Mouse (Mus musculus) embryonic facial prominence, embryonic 14.5 days (tissue): ENCODE measurements around the gene Kif5c. TPM values are rescaled to one million over a fixed set of nuclear protein-coding genes. Genes with fewer than 3 reads are reported as not detected.

Experiments
- ATAC-seq: fragments of 200-750 bp; cut with Nextera tagmentation; 2 replicates; pipeline ENCODE4 v1.8.0; 2017; ENCODE audit warnings: low read depth, moderate number of reproducible peaks, moderate TSS enrichment
- DNase-seq: peaks from one replicate; pipeline ENCODE4 v3.0.0-alpha.2; 2015; ENCODE audit warnings: low spot score
- H3K27ac ChIP-seq: fragments of 300-500 bp; sonication (generic); replicated peaks from 2 replicates; pipeline ENCODE4 v1.5.1; 2014; ENCODE audit warnings: low read depth, mild to moderate bottlenecking, low read length, moderate library complexity
- H3K27me3 ChIP-seq: fragments of 300-500 bp; sonication (generic); replicated peaks from 2 replicates; pipeline ENCODE4 v1.6.1; 2014; ENCODE audit warnings: low read length; ENCODE audit not compliant: control insufficient read depth, insufficient read depth
- H3K36me3 ChIP-seq: fragments of 300-500 bp; sonication (generic); 2 replicates; pipeline ENCODE4 v1.6.1; 2014; ENCODE audit warnings: low read length, mixed read lengths; ENCODE audit not compliant: control insufficient read depth, insufficient read depth
- H3K4me1 ChIP-seq: fragments of 300-500 bp; sonication (generic); 2 replicates; pipeline ENCODE4 v1.6.1; 2014; ENCODE audit warnings: antibody characterized with exemption, low read length; ENCODE audit not compliant: control insufficient read depth, insufficient read depth
- H3K4me2 ChIP-seq: fragments of 300-500 bp; sonication (generic); 2 replicates; pipeline ENCODE4 v1.6.1; 2014; ENCODE audit warnings: low read depth, mild to moderate bottlenecking, low read length, moderate library complexity, mixed read lengths
- H3K4me3 ChIP-seq: fragments of 300-500 bp; sonication (generic); 2 replicates; pipeline ENCODE4 v1.5.1; 2014; ENCODE audit warnings: low read depth, mild to moderate bottlenecking, low read length
- H3K9ac ChIP-seq: fragments of 300-500 bp; sonication (generic); 2 replicates; pipeline ENCODE4 v1.6.1; 2014; ENCODE audit warnings: low read depth, mild to moderate bottlenecking, low read length, moderate library complexity, mixed read lengths
- H3K9me3 ChIP-seq: fragments of 300-500 bp; sonication (generic); 2 replicates; pipeline ENCODE4 v1.6.1; 2016; ENCODE audit warnings: low read length; ENCODE audit not compliant: control insufficient read depth
- WGBS: fragments of 180-500 bp; shearing (Covaris S2); extraction: QIAGEN DNeasy Blood & Tissue Kit; methylation state at CpG from one replicate; pipeline ENCODE4 v1.1.7; 2014; 5-methylcytosine and 5-hydroxymethylcytosine counted together
- polyA plus RNA-seq: library from polyadenylated mRNA; unstranded; fragments of >200 nt; fragmentation: Nextera tagmentation; extraction: Ambion mirVana; gene quantifications from 2 replicates; pipeline ENCODE4 v1.2.1, GENCODE M21; 2014

Kif5c gene
- polyA plus RNA-seq, 1 experiment from 2014 or later, result 12.1 TPM

DNA sequence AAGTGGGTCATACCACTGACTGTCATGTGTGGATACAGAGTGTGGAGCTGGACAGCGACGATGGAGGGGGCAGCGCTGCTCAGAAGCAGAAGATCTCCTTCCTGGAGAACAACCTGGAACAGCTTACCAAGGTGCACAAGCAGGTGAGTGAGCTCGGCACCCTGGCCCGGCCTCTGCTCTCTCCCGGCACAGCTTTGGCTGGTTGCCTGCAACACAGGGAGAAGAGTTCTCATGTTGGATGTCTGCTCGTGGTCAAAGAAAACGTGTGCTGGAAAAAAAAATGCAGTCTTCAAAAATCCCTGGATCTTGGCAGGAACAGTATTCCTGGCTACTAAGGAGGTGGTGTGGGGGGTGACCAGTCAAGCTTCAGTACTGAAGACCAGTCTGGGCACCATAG lies 133.1 kb downstream of the Kif5c start:
- no peak overlapping the region for H3K4me2 ChIP-seq
- DNase-seq, result no peak
- no peaks in the 10 kb centered on the region for H3K9me3 ChIP-seq
- H3K4me1 ChIP-seq, result no peaks in the 10 kb centered on the region
- no peaks in the 10 kb centered on the region for H3K27me3 ChIP-seq
- H3K27ac ChIP-seq, result no peak overlapping the region
- H3K36me3 ChIP-seq, result peaks cover 9% of the 10 kb centered on the region; the same call in 1 of the 2 replicates
- no peak overlapping the region for H3K9ac ChIP-seq
- WGBS, result 87% methylated on average over 8 of the region's 8 CpGs
- no peak for ATAC-seq
- H3K4me3 ChIP-seq, result no peak overlapping the region

DNA sequence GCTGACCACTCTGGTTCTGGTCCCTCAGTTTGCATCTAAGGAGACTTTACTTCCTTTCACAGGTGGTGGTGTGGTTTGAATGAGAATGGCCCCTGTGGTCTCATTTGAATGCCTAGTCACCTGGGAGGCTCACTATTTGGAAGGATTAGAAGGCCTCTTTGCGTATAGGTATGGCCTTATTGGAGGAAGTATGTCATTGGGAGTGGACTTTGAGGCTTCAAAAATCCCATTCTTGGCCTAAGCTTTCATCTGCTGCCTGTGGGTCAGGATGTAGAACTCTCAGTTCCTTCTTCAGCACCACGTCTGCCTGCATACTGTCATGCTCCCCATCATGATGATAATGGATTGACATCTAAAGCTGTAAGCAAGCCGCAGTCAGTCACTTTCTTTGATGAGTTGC lies 134.0 kb downstream of the Kif5c start:
- WGBS, result 96% methylated on average over 3 of the region's 3 CpGs

DNA sequence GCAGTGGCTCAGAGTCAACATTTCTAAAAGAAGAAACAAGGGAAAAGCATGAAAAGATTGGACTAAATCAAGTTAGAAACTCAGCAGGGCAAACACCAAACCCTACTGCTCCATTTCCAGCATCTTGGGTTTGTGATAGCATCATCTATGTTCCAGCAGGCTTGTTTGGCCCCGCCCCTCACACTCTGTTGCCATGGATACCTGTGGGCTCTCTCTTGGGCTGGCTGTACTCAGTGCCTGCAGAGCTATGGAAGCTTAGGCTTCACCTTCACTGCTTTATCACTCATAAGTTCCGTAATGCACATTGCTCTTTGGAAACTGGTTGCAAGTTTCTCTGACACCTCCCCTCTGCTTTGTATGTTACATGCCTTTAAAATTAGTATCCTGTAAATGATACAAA lies 136.0 kb downstream of the Kif5c start:
- Histone ChIP-seq H3K9me3 (no peaks in the 10 kb centered on the region), H3K4me1 (no peaks in the 10 kb centered on the region), H3K36me3 (peaks cover 18% of the 10 kb centered on the region; the same call in 1 of the 2 replicates), H3K27me3 (no peaks in the 10 kb centered on the region), H3K9ac (no peak overlapping the region), H3K4me3 (no peak overlapping the region), H3K27ac (no peak overlapping the region), H3K4me2 (no peak overlapping the region)
- 64% methylated on average over 2 of the region's 2 CpGs for WGBS
- DNase-seq (no peak), ATAC-seq (no peak)

More for the DNA sequence above, 134.0 kb downstream of the Kif5c start:
- no peak for DNase-seq
- Histone ChIP-seq H3K4me3 (no peak overlapping the region), H3K9ac (no peak overlapping the region), H3K27ac (no peak overlapping the region), H3K4me2 (no peak overlapping the region), H3K36me3 (peaks cover 13% of the 10 kb centered on the region; the same call in 1 of the 2 replicates), H3K27me3 (no peaks in the 10 kb centered on the region), H3K4me1 (no peaks in the 10 kb centered on the region), H3K9me3 (no peaks in the 10 kb centered on the region)
- ATAC-seq, result no peak

DNA sequence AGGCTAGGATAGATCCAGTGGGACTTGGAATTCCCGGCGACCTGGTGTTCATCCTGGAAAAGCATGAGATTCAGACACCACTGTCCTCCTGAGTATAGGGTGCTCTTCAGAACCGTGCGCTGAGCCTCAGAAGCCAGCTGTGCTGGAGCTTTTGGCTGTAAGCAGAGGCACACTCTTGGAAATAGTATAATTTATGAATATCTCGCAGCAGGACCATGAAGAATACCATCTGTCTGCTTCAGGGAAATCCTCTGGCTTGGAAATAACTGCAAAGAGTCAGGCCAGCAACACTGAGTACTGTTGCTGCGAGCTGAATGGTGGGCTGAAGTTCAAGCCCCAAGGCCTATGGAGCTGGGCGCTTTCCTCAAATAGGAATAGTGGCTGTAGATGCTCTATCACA lies 138.5 kb downstream of the Kif5c start:
- DNase-seq (no peak), ATAC-seq (no peak)
- no peaks in the 10 kb centered on the region for H3K27me3 ChIP-seq
- H3K4me3 ChIP-seq, result no peak overlapping the region
- no peak overlapping the region for H3K27ac ChIP-seq
- H3K36me3 ChIP-seq, result peaks cover 24% of the 10 kb centered on the region; the same call in 1 of the 2 replicates
- H3K9ac ChIP-seq, result no peak overlapping the region
- WGBS, result 89% methylated on average over 7 of the region's 7 CpGs
- no peak overlapping the region for H3K4me2 ChIP-seq
- no peaks in the 10 kb centered on the region for H3K4me1 ChIP-seq
- H3K9me3 ChIP-seq, result no peaks in the 10 kb centered on the region

DNA sequence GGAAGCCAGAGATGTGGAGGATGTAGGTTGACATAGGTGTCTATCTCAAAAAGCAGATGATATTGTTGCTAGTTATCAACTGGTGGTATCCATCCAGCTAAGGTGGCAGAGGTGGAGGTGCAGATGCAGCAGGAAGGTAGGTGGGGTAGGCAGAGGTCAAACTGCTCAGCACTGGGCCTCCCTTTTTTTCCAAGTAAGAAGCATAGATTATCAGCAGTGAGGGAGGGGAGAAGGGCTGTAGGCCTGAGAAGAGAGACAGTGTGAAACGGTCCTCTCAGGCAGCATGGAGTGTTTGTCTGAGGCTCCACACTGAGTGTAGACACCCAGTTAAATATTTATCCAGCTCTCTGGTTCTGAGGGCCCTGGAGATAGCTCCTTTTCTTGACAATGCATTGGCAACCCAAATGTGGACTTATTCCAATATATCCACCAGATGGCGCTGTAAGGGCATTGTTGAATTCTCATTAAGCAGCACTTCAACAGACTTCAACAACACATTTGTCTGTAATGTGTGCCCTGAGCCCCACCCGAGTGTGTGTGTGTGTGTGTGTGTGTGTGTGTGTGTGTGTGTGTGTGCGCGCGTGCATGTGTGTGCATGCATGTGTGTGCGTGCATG lies 145.3 kb downstream of the Kif5c start:
- Histone ChIP-seq H3K4me3 (no peak overlapping the region), H3K9me3 (no peaks in the 10 kb centered on the region), H3K27ac (no peak overlapping the region), H3K4me2 (no peak overlapping the region), H3K9ac (no peak overlapping the region), H3K4me1 (no peaks in the 10 kb centered on the region), H3K27me3 (no peaks in the 10 kb centered on the region), H3K36me3 (peaks cover 7% of the 10 kb centered on the region; the same call in 1 of the 2 replicates)
- DNase-seq (peak; percentile 88), ATAC-seq (peak; percentile 60; the same call in 1 of the 2 replicates)
- WGBS, result 47% methylated on average over 7 of the region's 7 CpGs

DNA sequence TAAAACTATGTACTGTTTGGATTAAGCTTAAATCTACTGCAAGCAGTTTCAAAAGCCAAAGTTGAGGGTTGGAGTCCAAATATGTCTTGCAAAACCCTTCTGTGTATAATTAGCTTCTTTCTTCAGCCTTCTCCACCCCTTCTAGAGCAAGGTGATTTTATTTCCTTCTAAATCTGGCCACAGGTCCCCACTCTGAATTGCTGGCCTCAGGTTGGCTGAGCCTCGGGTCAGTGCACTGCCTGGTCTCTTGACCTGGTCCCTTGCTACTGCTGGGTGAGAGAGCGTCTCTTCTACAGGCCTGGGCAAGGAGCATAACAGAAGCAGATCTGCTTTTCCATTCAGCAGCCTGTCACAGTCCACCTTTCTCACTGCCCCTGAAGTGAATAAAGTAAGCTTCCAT lies 149.8 kb downstream of the Kif5c start:
- no peak overlapping the region for H3K4me2 ChIP-seq
- no peaks in the 10 kb centered on the region for H3K27me3 ChIP-seq
- DNase-seq (no peak), ATAC-seq (no peak)
- no peak overlapping the region for H3K9ac ChIP-seq
- H3K4me1 ChIP-seq, result peaks cover 4% of the 10 kb centered on the region; the same call in 1 of the 2 replicates
- H3K9me3 ChIP-seq, result no peaks in the 10 kb centered on the region
- H3K4me3 ChIP-seq, result no peak overlapping the region
- no peaks in the 10 kb centered on the region for H3K36me3 ChIP-seq
- WGBS, result 71% methylated on average over 2 of the region's 2 CpGs
- no peak overlapping the region for H3K27ac ChIP-seq

DNA sequence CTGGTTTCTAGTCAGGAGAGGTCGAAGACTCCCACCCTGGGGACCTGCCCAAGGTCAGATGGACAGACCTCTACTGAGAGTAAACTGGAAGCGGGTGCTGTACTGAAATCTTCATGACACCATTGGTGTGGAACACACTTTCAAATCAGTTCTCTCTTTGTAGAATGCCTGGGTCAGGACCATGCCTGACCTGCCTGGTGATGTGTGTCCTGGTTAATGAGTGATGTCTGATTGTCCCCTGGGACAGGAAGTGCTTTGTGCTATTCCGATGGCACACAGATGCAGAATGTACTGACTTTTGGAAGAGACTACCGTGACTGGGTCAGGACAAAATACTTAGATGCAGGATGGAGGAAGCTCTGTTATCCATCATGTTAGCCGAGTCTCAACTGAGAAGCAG lies 151.3 kb downstream of the Kif5c start:
- H3K4me3 ChIP-seq, result no peak overlapping the region
- no peaks in the 10 kb centered on the region for H3K27me3 ChIP-seq
- 78% methylated on average over 5 of the region's 5 CpGs for WGBS
- peaks cover 6% of the 10 kb centered on the region; the same call in 1 of the 2 replicates for H3K4me1 ChIP-seq
- no peaks in the 10 kb centered on the region for H3K9me3 ChIP-seq
- H3K27ac ChIP-seq, result no peak overlapping the region
- H3K36me3 ChIP-seq, result no peaks in the 10 kb centered on the region
- H3K9ac ChIP-seq, result no peak overlapping the region
- DNase-seq, result no peak
- no peak overlapping the region for H3K4me2 ChIP-seq
- ATAC-seq, result no peak

DNA sequence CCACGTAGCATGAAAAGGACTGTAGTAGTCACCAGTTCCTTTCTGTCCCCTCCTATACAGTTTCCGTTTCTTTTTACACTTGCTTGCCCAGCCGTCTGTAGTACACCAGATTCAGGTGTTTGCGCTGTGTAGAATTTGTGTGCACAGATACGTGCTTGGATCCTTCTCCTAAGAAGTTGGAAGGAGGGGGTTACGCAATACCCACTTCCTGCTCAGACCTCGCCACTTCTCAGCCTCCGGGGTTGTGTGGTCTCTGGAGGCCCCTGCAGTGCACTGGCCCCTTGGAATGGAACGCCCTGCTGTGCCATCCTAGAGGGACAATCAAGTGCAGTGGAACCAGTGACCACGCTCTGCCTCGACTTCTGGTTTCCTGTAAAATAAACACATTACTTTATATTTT lies 152.1 kb downstream of the Kif5c start:
- no peaks in the 10 kb centered on the region for H3K9me3 ChIP-seq
- DNase-seq, result no peak
- H3K9ac ChIP-seq, result no peak overlapping the region
- peaks cover 6% of the 10 kb centered on the region; the same call in 1 of the 2 replicates for H3K4me1 ChIP-seq
- no peak overlapping the region for H3K27ac ChIP-seq
- H3K36me3 ChIP-seq, result no peaks in the 10 kb centered on the region
- no peaks in the 10 kb centered on the region for H3K27me3 ChIP-seq
- no peak for ATAC-seq
- H3K4me3 ChIP-seq, result no peak overlapping the region
- WGBS, result 68% methylated on average over 11 of the region's 11 CpGs
- H3K4me2 ChIP-seq, result no peak overlapping the region
